Comparison of ENCODE assay signal across 19 mouse cellular contexts in the genomic region with DNA sequence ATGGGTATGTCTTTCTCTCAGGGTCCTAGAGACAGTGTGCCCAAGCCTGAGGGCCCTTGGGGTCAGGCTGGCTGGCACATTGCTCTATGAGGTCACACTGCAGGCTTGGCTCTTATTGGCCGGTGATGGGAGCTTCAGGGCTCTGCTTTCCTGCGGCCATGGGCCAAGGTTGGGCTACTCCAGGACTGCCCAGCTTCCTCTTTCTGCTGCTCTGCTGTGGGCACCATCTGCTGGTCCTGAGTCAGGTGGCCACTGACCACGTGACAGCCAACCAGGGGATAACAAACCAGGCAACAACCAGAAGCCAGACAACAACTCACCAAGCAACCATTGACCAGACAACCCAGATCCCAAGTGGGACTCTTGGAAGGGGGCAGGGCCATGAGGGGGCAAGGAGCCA. TPM values are rescaled to one million over a fixed set of nuclear protein-coding genes. Genes with fewer than 3 reads are reported as not detected.
DNase-seq lines count a peak whose midpoint lies in the region; ATAC-seq and TF ChIP-seq lines count a peak whose summit lies in the region.
"Had no signal": no experiment of that assay in that cellular context is flagged by ENCODE, and none has a peak within 500 bp of the region (broad histone marks: within the 10 kb centered on the region; RNA-seq: fewer than 3 reads in every experiment).

No protein-coding gene starts in this region.

- ATAC-seq in heart, embryonic 11.5 days (replicated peaks; ENCODE audit: insufficient number of reproducible peaks, low FRiP score, low TSS enrichment), result no peak
- ATAC-seq: forebrain, embryonic 14.5 days; liver, embryonic 12.5 days had no signal

- no peak overlapping the region for H3K9ac ChIP-seq in heart, embryonic 11.5 days (ENCODE audit: low read depth, low read length)
- H3K9ac ChIP-seq: hindbrain, embryonic 12.5 days; liver, embryonic 12.5 days had no signal

- no peaks in the 10 kb centered on the region for H3K36me3 ChIP-seq in testis, adult 2 months (ENCODE audit: control insufficient read depth, insufficient read depth, low read length)
- H3K36me3 ChIP-seq in heart, embryonic 11.5 days (ENCODE audit: control insufficient read depth, insufficient read depth, low read length), result no peaks in the 10 kb centered on the region
- H3K36me3 ChIP-seq: hindbrain, embryonic 12.5 days; limb, embryonic 10.5 days; liver, embryonic 12.5 days had no signal

- peak overlapping the region; percentile 71 for H3K27ac ChIP-seq in testis, adult 2 months (ENCODE audit: control insufficient read depth, insufficient read depth, low read depth, low read length)
- no peak overlapping the region for H3K27ac ChIP-seq in heart, embryonic 11.5 days (ENCODE audit: low read depth, low read length)
- H3K27ac ChIP-seq: hindbrain, embryonic 12.5 days; limb, embryonic 10.5 days; liver, embryonic 12.5 days had no signal

- WGBS in heart, embryonic 11.5 days (ENCODE audit: insufficient replicate concordance), result 69% methylated on average over 3 of the region's 3 CpGs

- no peaks in the 10 kb centered on the region for H3K4me1 ChIP-seq in testis, adult 2 months (ENCODE audit: control insufficient read depth, insufficient read depth, low read length)
- no peaks in the 10 kb centered on the region for H3K4me1 ChIP-seq in heart, embryonic 11.5 days (ENCODE audit: control insufficient read depth, insufficient read depth, low read length)
- H3K4me1 ChIP-seq: hindbrain, embryonic 12.5 days; limb, embryonic 10.5 days; liver, embryonic 12.5 days had no signal

- no peaks in the 10 kb centered on the region for H3K9me3 ChIP-seq in heart, embryonic 11.5 days (replicated peaks; ENCODE audit: control insufficient read depth, low read length)
- H3K9me3 ChIP-seq: hindbrain, embryonic 12.5 days; limb, embryonic 10.5 days; liver, embryonic 12.5 days had no signal

- H3K4me3 ChIP-seq in testis, adult 2 months (ENCODE audit: control insufficient read depth, low read depth, low read length), result peak overlapping the region; percentile 86
- no peak overlapping the region for H3K4me3 ChIP-seq in heart, embryonic 11.5 days (ENCODE audit: low read depth, low read length)
- H3K4me3 ChIP-seq: hindbrain, embryonic 12.5 days; limb, embryonic 10.5 days; liver, embryonic 12.5 days had no signal

- intact Hi-C loops in heart, postnatal 25 days (cut with DNase I), result no loop called here

- no peak overlapping the region for H3K4me2 ChIP-seq in heart, embryonic 11.5 days
- H3K4me2 ChIP-seq: hindbrain, embryonic 12.5 days; liver, embryonic 12.5 days; midbrain, embryonic 11.5 days had no signal

- no peak for TF ChIP-seq CTCF in testis, adult 2 months (IDR thresholded peaks at IDR 0.05; ENCODE audit: control insufficient read depth, insufficient read depth, insufficient replicate concordance, low read depth, low read length)

- no peaks in the 10 kb centered on the region for H3K27me3 ChIP-seq in testis, adult 2 months (ENCODE audit: control insufficient read depth, insufficient read depth, low read length)
- H3K27me3 ChIP-seq in heart, embryonic 11.5 days (ENCODE audit: control insufficient read depth, insufficient read depth, low read length), result peaks cover 25% of the 10 kb centered on the region

- peak; percentile 88 for DNase-seq in heart, adult 11 months
- no peak for DNase-seq in heart, postnatal 25 days (ENCODE audit: low spot score)
- no peak for DNase-seq in testis, postnatal 10 days (ENCODE audit: low spot score)
- DNase-seq in cerebellum, postnatal 36 days, result peak; percentile 50 to 67
- DNase-seq in adrenal gland, adult (ENCODE audit: inconsistent age in 2 of 2, low spot score in 1 of 2), result no peak
- no peak for DNase-seq in urinary bladder, postnatal 10 days (ENCODE audit: low spot score)
- DNase-seq: heart, adult 18-20 months; thymus, postnatal 4 days had no signal

- TF ChIP-seq POLR2A in testis, adult 2 months (IDR thresholded peaks at IDR 0.05; ENCODE audit: control insufficient read depth, low read depth, low read length), result peak; percentile 73; the same call in 1 of the 2 replicates

RNA-seq across cellular contexts. Expression of gene Ace, which starts 7.3 kb away (rescaled TPM):
- 10 to 100 TPM; 25.2 to 26.9 TPM for total RNA-seq in heart, postnatal 25 days (2021)
- polyA plus RNA-seq in testis, adult 2 months (2012; rRNA removed), result 389 and 421 TPM in 2 replicates
- polyA plus RNA-seq in heart, embryonic 11.5 days (2014; fragmentation: Nextera tagmentation; extraction: Ambion mirVana), result 0.52 and 0.59 TPM in 2 replicates

RNA-seq across cellular contexts. Expression of gene Ace3, which starts 19.4 kb away (rescaled TPM):
- not detected for total RNA-seq in heart, postnatal 25 days (2021)
- 78.7 and 82.6 TPM in 2 replicates for polyA plus RNA-seq in testis, adult 2 months (2012; rRNA removed)
- not detected in 2 replicates for polyA plus RNA-seq in heart, embryonic 11.5 days (2014; fragmentation: Nextera tagmentation; extraction: Ambion mirVana)
- total RNA-seq: heart, adult 18-20 months; layer of hippocampus, postnatal 25 days had no signal
- polyA plus RNA-seq: forebrain, embryonic 14.5 days; heart, embryonic 16.5 days; hindbrain, embryonic 12.5 days; limb, embryonic 10.5 days; liver, embryonic 12.5 days; midbrain, embryonic 11.5 days; spleen, adult 2 months; stomach, embryonic 16.5 days had no signal

RNA-seq across cellular contexts. Expression of gene Cyb561, which starts 21.9 kb away (rescaled TPM):
- 10 to 100 TPM in 1 of 2 experiments, 1 to 10 TPM in 1; 7.9 to 11.9 TPM for total RNA-seq in heart, postnatal 25 days (2021)
- polyA plus RNA-seq in testis, adult 2 months (2012; rRNA removed), result 21.8 and 36.1 TPM in 2 replicates
- polyA plus RNA-seq in heart, embryonic 11.5 days (2014; fragmentation: Nextera tagmentation; extraction: Ambion mirVana), result 3.5 and 3.7 TPM in 2 replicates

RNA-seq across cellular contexts. Expression of gene Kcnh6, which starts 32.9 kb away (rescaled TPM):
- under 1 TPM in 1 of 2 experiments, not detected in 1; 0.39 TPM for total RNA-seq in heart, postnatal 25 days (2021)
- 0.41 and 0.46 TPM in 2 replicates for polyA plus RNA-seq in testis, adult 2 months (2012; rRNA removed)
- 0.17 and 0.40 TPM in 2 replicates for polyA plus RNA-seq in heart, embryonic 11.5 days (2014; fragmentation: Nextera tagmentation; extraction: Ambion mirVana)

Comparison
In these comparisons a context has a peak if more than half of its experiments do, and no peak if none do; other contexts are left out.
1. DNase-seq: peak in heart, adult 11 months (single experiment) and cerebellum, postnatal 36 days (2 of 2); none in heart, postnatal 25 days (single experiment), testis, postnatal 10 days (single experiment), adrenal gland, adult (0 of 2) and urinary bladder, postnatal 10 days (single experiment).
2. RNA of gene Ace, which starts 7.3 kb away (polyA plus RNA-seq): 389 to 421 TPM in testis, adult 2 months; 0.52 to 0.59 TPM in heart, embryonic 11.5 days; every median in the first group is over 100 times any median in the second.
3. RNA of gene Ace3, which starts 19.4 kb away (polyA plus RNA-seq): 78.7 to 82.6 TPM in testis, adult 2 months; not detected in heart, embryonic 11.5 days; every median in the first group is over 10 times any median in the second.